Mouse (Mus musculus) lung, postnatal 14 days (tissue): ENCODE measurements at regions not wholly inside any gene's neighbourhood (a gene's known extent, or its start where the extent isn't known, plus 50 kb on each side); places are given as distances from the start of the nearest gene placed in this dataset.
A peak's percentile ranks its signal among the peaks of the same experiment; 100 is the strongest.

Source experiments
- DNase-seq: peaks from one replicate; pipeline ENCODE4 v3.0.0; 2021

GRCm38 (mm10) chr1:193440512-193440911, 70.4 kb upstream of the Camk1g start:
- no peak for DNase-seq

- no peak for DNase-seq
These were observed 64.2 kb upstream of the Camk1g start for GRCm38 (mm10) chr1:193434281-193434680.

GRCm38 (mm10) chr1:193433493-193434021, 63.5 kb upstream of the Camk1g start:
- DNase-seq, result no peak

GRCm38 (mm10) chr1:193430231-193430630, 60.1 kb upstream of the Camk1g start:
- no peak for DNase-seq

GRCm38 (mm10) chr1:193423653-193424075, 53.6 kb upstream of the Camk1g start:
- peak; percentile 3 for DNase-seq

- no peak for DNase-seq
These were observed 52.8 kb upstream of the Camk1g start for GRCm38 (mm10) chr1:193422886-193423285.

GRCm38 (mm10) chr1:193421820-193422219, 51.7 kb upstream of the Camk1g start:
- DNase-seq, result no peak

- no peak for DNase-seq
These were observed 51.3 kb upstream of the Camk1g start for GRCm38 (mm10) chr1:193421414-193421813.
